Mouse (Mus musculus) heart, embryonic 14.5 days (tissue): Measurements from ENCODE around the gene Gpn2. TPM values are rescaled to one million over a fixed set of nuclear protein-coding genes. Genes with fewer than 3 reads are reported as not detected.

Experiments
- microRNA-seq: library from miRNA; unstranded; fragments of <30 nt; microRNA quantifications from one replicate; pipeline ENCODE4, GENCODE M21; 2016
- polyA plus RNA-seq: library from polyadenylated mRNA; unstranded; fragments of >200 nt; fragmentation: Nextera tagmentation; extraction: Ambion mirVana; gene quantifications from 2 replicates; pipeline ENCODE4 v1.2.1, GENCODE M21; 2014

Gpn2 gene
- polyA plus RNA-seq, 1 experiment from 2014 or later: 12.5 TPM

Small RNA genes lying within 50 kb of the gene (microRNA-seq; reads per million reads assigned to microRNA genes)
- gene Gm23158: not detected

Other genes starting within 250 kb of the Gpn2 start
- gene Wdtc1, start 230.9 kb upstream of the Gpn2 start, polyA plus RNA-seq: 16.9 and 17.3 TPM in 2 replicates
- 5.6 and 6.5 TPM in 2 replicates for gene Slc9a1, start 214.7 kb upstream of the Gpn2 start, polyA plus RNA-seq
- 0.28 and 0.61 TPM in 2 replicates for gene Tent5b, start 104.2 kb upstream of the Gpn2 start, polyA plus RNA-seq
- 1.2 and 1.3 TPM in 2 replicates for gene Trnp1, start 85.8 kb upstream of the Gpn2 start, polyA plus RNA-seq
- 0.20 and 0.62 TPM in 2 replicates for gene Kdf1, start 65.4 kb upstream of the Gpn2 start, polyA plus RNA-seq
- 153 and 164 TPM in 2 replicates for gene Nudc, start 38.4 kb upstream of the Gpn2 start, polyA plus RNA-seq
- 15.8 and 18.7 TPM in 2 replicates for gene Nr0b2, start 31.0 kb upstream of the Gpn2 start, polyA plus RNA-seq
- gene Gpatch3, start 9.6 kb upstream of the Gpn2 start, polyA plus RNA-seq: 5.4 and 6.1 TPM in 2 replicates
- 0.40 and 1.4 TPM in 2 replicates for gene Sfn, start 17.8 kb downstream of the Gpn2 start, polyA plus RNA-seq
- gene Zdhhc18, start 65.8 kb downstream of the Gpn2 start, polyA plus RNA-seq: 3.4 and 4.7 TPM in 2 replicates
- 11.6 and 12.1 TPM in 2 replicates for gene Pigv, start 88.3 kb downstream of the Gpn2 start, polyA plus RNA-seq
- 28.1 and 28.2 TPM in 2 replicates for gene Arid1a, start 172.4 kb downstream of the Gpn2 start, polyA plus RNA-seq